Mouse (Mus musculus): ENCODE data around the gene Aldh1a2. TPM values are rescaled to one million over a fixed set of nuclear protein-coding genes. Genes with fewer than 3 reads are reported as not detected.

The Aldh1a2 gene
- total RNA-seq, 2 experiments from 2014 or later, result 56.7 to 59.8 TPM

GRCm38 (mm10) chr9:71290730-71291129 is 75.1 kb downstream of the Aldh1a2 start:
- no peak for DNase-seq

- no peak for DNase-seq
Measured at GRCm38 (mm10) chr9:71295501-71295900, 79.9 kb downstream of the Aldh1a2 start.

- DNase-seq, result no peak
Measured at GRCm38 (mm10) chr9:71303594-71303993, 88.0 kb downstream of the Aldh1a2 start.

- DNase-seq, result peak; percentile 15
Measured at GRCm38 (mm10) chr9:71307106-71307789, 91.7 kb downstream of the Aldh1a2 start.

GRCm38 (mm10) chr9:71315960-71316359 is 100.4 kb downstream of the Aldh1a2 start:
- no peak for DNase-seq

GRCm38 (mm10) chr9:71317096-71317920 is 101.7 kb downstream of the Aldh1a2 start:
- peak; percentile 78 for DNase-seq

GRCm38 (mm10) chr9:71317921-71318241 is 102.3 kb downstream of the Aldh1a2 start:
- no peak for DNase-seq

- DNase-seq, result peak; percentile 75
Measured at GRCm38 (mm10) chr9:71319776-71320175, 104.2 kb downstream of the Aldh1a2 start.

GRCm38 (mm10) chr9:71320246-71321155 is 104.9 kb downstream of the Aldh1a2 start:
- peak; percentile 30 for DNase-seq

- peak; percentile 22 for DNase-seq
Measured at GRCm38 (mm10) chr9:71321436-71321835, 105.8 kb downstream of the Aldh1a2 start.

- peak; percentile 59 for DNase-seq
Measured at GRCm38 (mm10) chr9:71321871-71322270, 106.3 kb downstream of the Aldh1a2 start.

- no peak for DNase-seq
Measured at GRCm38 (mm10) chr9:71323303-71323952, 107.8 kb downstream of the Aldh1a2 start.

- no peak for DNase-seq
Measured at GRCm38 (mm10) chr9:71324060-71324459, 108.5 kb downstream of the Aldh1a2 start.

GRCm38 (mm10) chr9:71326261-71326660 is 110.7 kb downstream of the Aldh1a2 start:
- DNase-seq, result no peak

GRCm38 (mm10) chr9:71331661-71332060 is 116.1 kb downstream of the Aldh1a2 start:
- DNase-seq, result no peak

- no peak for DNase-seq
Measured at GRCm38 (mm10) chr9:71336674-71337073, 121.1 kb downstream of the Aldh1a2 start.

GRCm38 (mm10) chr9:71337425-71337824 is 121.8 kb downstream of the Aldh1a2 start:
- DNase-seq, result no peak

GRCm38 (mm10) chr9:71340116-71340515 is 124.5 kb downstream of the Aldh1a2 start:
- DNase-seq, result no peak

Data from heart, postnatal 4 days (tissue).